Mouse (Mus musculus): ENCODE results near the gene Itgal.

- no peak for TF ChIP-seq HCFC1 (IDR thresholded peaks at IDR 0.05; ENCODE audit: borderline replicate concordance, insufficient read depth, low read length)
- TF ChIP-seq ZNF384 (IDR thresholded peaks at IDR 0.05; ENCODE audit: low read depth, low read length) = no peak
- no peak for TF ChIP-seq MAFK (IDR thresholded peaks at IDR 0.05; ENCODE audit: insufficient read depth, low read depth, low read length)
Measured at GRCm38 (mm10) chr7:127371213-127371612, 75.2 kb downstream of the Itgal start.

All from ES-E14 (cell line).